Mouse (Mus musculus) megakaryocyte, embryonic 14.5 days (primary cell): ENCODE measurements around the gene Grid2ip.

ENCODE experiments used
- FLI1 ChIP-seq: IDR thresholded peaks from 2 replicates; pipeline ENCODE4 v1.6.1; 2012; ENCODE audit warnings: low read length, inconsistent platforms, mixed read lengths
- GATA1 ChIP-seq: IDR thresholded peaks from 3 replicates; pipeline ENCODE4 v1.6.1; 2012; ENCODE audit warnings: mixed read lengths, low read length, inconsistent platforms, borderline replicate concordance

DNA sequence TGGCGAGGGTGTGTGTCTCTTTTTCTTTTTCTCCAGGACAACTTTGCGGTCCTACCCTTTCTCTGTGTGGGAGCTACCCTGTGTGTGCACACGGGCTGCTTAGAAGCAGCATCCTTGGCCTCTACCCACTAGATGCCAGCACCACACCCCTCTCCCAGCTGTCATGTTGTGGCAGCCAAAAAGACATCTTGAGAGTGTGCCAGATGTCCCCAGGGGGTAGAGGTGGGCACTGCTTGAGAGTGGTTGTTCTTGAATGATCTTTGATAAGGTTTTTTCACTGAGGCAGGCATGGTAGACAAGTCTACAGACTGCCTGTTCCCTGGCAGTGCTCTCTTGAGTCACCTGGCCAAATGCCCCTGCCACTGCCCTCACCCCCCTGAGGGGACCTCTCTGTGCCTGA lies 10.8 kb downstream of the Grid2ip start:
- TF ChIP-seq GATA1 (no peak), FLI1 (no peak)
